Mouse (Mus musculus) stomach, embryonic 15.5 days (tissue): ENCODE results near the gene Tmem230. TPM values are rescaled to one million over a fixed set of nuclear protein-coding genes. Genes with fewer than 3 reads are reported as not detected.

Experiments
- polyA plus RNA-seq: library from polyadenylated mRNA; unstranded; fragments of >200 nt; fragmentation: Nextera tagmentation; extraction: Ambion mirVana; gene quantifications from 2 replicates; pipeline ENCODE4 v1.2.1, GENCODE M21; 2015

Tmem230 gene
- polyA plus RNA-seq, 1 experiment from 2014 or later: 40.6 TPM

Other genes starting within 250 kb of the Tmem230 start
- 10.9 and 11.7 TPM in 2 replicates for gene Rassf2, start 217.5 kb downstream of the Tmem230 start, polyA plus RNA-seq
- 10.0 and 11.3 TPM in 2 replicates for gene Slc23a2, start 102.7 kb downstream of the Tmem230 start, polyA plus RNA-seq
- 244 and 254 TPM in 2 replicates for gene Pcna, start 5.5 kb upstream of the Tmem230 start, polyA plus RNA-seq
- gene Cds2, start 15.3 kb upstream of the Tmem230 start, polyA plus RNA-seq: 17.0 and 28.7 TPM in 2 replicates
- gene Prokr2, start 137.6 kb upstream of the Tmem230 start, polyA plus RNA-seq: 0.27 and 0.57 TPM in 2 replicates